Mouse (Mus musculus) heart, adult 8-10 months (tissue): ENCODE results near the gene Lpar3. TPM values are rescaled to one million over a fixed set of nuclear protein-coding genes. Genes with fewer than 3 reads are reported as not detected.
"Not testable (repeated sequence)": the region's sequence is repeated elsewhere in the genome, so short reads cannot be mapped to it uniquely, and the experiment has no call there.

Experiments used
- DNase-seq: peaks from one replicate; pipeline ENCODE4 v3.0.0; 2022; ENCODE audit warnings: low spot score
- total RNA-seq, 4 experiments: library from RNA; stranded (reverse); gene quantifications; 2 replicates each; pipeline ENCODE4 v1.2.4; 2022

Gene Lpar3
- total RNA-seq, 4 experiments from 2014 or later: 0.24 TPM; not detected in 3

DNA sequence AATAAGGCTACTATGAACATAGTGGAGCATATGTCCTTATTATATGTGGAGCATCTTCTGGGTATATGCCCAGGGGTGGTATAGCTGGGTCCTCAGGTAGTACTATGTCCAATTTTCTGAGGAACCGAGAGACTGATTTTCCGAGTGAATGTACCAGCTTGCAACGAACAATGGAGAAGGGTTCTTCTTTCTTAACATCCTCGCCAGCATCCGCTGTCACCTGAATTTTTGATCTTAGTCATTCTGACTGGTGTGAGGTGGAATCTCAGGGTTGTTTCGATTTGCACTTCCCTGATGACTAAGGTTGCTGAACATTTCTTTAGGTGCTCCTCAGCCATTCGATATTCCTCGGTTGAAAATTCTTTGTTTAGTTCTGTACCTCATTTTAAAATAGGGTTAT, 11.0 kb upstream of the Lpar3 start:
- not testable (repeated sequence) for DNase-seq

- no peak for DNase-seq
These were observed 9.5 kb upstream of the Lpar3 start for GRCm38 (mm10) chr3:146211141-146211747.

- no peak for DNase-seq
These were observed 8.8 kb upstream of the Lpar3 start for GRCm38 (mm10) chr3:146211964-146212363.

- DNase-seq: no peak
These were observed 7.4 kb upstream of the Lpar3 start for GRCm38 (mm10) chr3:146213336-146213735.

DNA sequence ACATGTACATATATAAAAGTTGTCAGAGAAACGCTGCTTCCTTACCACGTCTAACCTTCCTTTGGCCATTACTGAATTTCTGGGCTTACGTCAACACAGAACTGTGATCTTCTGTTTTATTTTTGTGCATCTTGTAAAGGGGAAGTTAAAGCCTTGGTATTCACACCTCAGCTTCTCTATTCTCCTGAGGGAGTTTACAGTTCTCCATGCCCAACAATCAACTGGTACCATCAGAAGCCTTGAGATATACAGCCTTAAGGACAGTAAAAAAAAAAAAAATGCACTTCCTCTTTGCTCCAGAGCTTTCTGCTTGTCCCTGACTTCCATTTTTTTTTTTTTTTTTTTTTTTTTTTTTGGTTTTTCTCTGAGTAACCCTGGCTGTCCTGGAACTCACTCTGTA, 4.2 kb upstream of the Lpar3 start:
- no peak for DNase-seq

DNA sequence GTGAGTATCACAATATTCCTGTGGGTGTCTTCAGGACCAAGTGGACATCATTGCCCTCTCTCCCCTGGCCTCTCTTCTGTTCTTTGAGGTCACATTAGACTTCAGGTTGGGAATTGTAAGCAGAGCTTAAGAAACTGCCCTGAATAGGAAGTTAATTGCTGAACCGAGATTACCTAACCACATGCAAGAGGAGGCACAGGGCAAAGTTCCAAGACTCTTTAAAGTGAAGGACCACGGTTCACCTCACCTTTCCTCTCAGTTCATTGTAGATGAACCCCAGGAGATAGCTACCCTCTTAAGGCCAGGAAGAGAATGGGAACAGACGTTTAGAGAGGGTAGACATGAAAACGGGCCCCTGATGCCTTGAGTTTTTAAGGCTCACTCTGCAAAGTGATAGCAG, 3.5 kb downstream of the Lpar3 start:
- DNase-seq: no peak

DNA sequence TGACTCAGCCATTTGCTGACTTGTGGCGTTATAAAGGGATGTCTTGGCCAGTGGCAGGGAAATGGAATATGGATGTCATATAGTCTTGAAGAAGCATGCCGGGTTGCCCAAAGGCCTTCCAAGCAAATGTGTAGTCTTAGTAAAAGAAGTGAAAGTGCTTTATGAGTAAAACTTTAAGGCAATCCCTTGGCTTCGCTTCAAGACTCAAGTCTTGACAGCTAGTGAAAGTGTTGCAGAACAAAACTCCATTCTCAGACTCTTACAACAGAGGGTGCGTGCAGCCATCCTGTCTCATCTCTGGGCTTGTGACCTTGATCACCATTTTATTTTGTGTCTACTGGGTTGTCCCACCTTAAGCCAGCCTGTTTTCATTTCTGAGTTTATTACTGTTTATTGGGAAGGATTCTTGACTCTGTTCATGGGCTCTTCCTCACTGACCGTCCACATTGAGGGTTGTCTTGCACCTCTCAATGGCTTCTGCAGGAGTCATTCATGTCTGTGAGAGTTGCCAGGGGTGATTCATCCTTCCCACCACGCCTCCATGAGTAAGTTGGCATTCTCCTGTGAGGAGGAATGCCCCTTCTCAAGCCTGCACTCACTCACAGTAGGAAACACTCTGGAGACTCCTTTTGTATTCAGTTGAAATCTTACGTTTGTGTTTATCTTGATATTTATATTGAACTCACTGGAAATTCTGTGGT, 4.4 kb downstream of the Lpar3 start:
- no peak for DNase-seq

DNA sequence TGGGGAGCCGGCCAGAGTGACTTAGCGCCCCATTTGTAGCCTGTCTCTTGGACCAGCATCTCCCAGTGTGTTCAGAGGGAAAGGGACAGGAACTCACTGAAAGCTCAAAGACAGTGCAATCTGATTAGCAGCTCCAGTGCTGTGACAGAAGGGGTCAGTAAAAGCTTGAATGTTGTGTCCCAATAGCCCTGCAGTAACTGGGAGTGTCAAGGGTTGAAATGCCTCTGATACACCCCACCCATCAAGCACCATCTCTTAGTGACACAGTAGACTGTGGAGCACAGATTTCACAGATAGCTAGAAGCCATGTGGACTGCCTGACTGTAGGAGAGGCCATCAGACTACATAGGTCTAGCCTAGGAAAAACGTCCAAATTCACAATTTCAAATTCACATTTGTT, 6.7 kb downstream of the Lpar3 start:
- no peak for DNase-seq

GRCm38 (mm10) chr3:146228559-146229310, 8.0 kb downstream of the Lpar3 start:
- DNase-seq: no peak

DNA sequence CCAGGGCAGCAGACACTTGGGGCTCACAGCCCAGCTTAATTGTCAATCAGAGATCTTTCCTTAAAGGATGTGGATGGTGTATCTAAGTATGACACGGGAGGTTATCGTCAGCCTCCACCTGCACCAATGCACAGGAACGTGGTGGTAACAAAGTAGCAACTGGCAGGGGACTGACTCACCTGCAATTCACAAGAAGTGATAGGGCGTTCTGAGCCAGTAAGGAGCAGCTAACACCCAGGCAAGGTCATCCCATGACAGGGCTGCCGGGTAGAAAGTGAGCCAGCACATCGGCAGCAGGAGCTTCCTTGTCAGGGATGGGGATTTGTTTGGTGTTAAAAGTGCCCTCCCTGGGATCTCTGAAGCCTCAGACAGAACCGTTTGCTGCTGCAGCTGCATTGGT, 11.9 kb downstream of the Lpar3 start:
- no peak for DNase-seq

- DNase-seq: no peak
These were observed 13.0 kb downstream of the Lpar3 start for GRCm38 (mm10) chr3:146233741-146234140.

- DNase-seq: no peak
These were observed 13.8 kb downstream of the Lpar3 start for GRCm38 (mm10) chr3:146234530-146234929.

- no peak for DNase-seq
These were observed 15.5 kb downstream of the Lpar3 start for GRCm38 (mm10) chr3:146236280-146236679.

DNA sequence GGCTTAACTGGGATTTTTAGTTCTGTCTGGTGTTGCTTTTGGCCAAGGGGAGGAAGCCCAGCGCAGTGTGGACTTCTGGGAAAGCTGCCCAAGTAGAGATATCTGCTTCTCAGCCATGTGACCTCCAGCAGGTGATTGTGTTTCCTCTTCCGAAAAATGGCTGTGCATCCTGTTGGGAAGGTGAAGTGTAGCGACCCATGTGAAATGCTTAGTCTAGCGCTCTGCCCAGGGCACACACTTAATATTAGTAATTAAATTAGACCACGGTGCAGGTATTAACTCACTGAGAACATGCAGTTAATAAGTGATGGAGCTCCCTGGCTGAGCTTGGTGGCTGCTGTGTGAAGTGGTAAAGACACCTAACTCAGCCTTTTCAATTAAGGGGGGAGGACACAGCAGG, 16.9 kb downstream of the Lpar3 start:
- no peak for DNase-seq

DNA sequence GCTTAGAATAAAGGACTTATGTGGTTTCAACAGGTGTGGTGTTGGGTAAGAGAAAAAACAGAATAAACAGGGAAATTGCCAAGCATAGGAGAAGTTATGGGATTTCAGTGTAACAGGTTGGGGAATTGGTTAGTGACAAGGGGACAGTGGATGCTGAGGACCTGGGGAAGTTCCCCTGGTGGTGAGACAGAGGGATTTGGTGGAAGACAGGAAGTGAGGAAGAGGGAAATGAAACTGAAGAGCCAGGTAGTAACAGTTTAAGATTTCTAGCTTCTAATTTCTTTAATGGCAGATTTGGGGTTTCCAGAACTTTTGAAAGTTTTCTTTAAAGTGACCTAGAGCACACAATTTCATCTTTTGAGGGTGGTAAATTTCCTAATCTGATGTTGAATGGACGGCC, 23.9 kb downstream of the Lpar3 start:
- DNase-seq: no peak

- DNase-seq: no peak
These were observed 25.8 kb downstream of the Lpar3 start for GRCm38 (mm10) chr3:146246557-146246956.

GRCm38 (mm10) chr3:146246992-146247391, 26.2 kb downstream of the Lpar3 start:
- DNase-seq: no peak

DNA sequence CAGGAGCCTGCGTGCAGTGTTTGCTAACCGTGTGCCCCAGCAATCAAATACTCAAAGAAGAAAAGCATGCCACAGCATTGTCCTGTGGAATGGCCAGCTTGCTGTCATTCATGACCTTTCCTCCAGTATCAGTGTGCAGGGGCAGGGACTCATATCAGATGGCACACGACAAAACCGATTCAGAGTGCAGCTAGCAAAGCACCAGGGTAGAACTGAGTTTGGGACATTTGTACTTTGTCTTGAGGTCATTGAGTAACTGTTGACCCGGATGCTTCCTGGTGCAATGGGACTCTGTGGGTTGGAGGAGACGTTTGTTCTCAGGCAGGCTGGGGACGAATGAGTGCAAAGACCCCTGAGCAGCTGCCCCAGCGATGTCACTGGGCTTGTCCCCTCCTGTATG, 29.1 kb downstream of the Lpar3 start:
- no peak for DNase-seq

- no peak for DNase-seq
These were observed 31.0 kb downstream of the Lpar3 start for GRCm38 (mm10) chr3:146251771-146252170.

- no peak for DNase-seq
These were observed 33.1 kb downstream of the Lpar3 start for GRCm38 (mm10) chr3:146253736-146254320.

- no peak for DNase-seq
These were observed 34.4 kb downstream of the Lpar3 start for GRCm38 (mm10) chr3:146255123-146255522.

DNA sequence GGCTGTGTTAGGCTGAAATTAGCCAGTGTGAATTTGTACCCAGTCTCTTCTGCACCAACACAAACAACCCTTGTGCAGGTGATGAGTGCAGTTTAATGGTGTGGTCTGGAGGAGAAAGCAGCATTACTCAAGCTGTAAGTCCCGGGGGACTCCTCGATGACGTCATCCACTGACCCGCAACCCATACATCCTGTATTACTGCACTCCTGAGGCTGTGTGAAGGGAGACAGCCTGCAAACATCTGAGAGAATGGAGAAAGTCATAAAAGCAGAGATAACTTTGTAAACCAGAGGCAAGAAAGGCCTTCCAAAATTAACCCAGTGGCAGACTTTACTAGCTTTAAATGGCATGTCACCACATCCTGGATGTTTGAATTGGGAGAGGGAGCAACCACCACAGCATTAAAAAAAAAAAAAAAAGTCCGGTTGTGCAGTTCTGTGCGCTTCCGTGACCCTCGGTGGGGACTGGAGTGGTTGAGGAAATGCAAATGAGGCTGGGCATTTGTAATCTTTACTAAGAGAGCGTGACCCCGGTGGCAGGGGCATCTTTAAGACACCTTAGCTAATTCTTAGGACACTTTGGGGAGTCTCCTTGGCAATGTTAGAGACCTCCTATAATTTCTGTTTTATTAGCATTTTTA, 36.8 kb downstream of the Lpar3 start:
- DNase-seq: no peak
